Mouse (Mus musculus): ENCODE data around the gene Ambra1.

- TF ChIP-seq CTCF (IDR thresholded peaks at IDR 0.05; ENCODE audit: extremely low read depth, insufficient read depth, low read length) (no peak), POLR2A (IDR thresholded peaks at IDR 0.05; ENCODE audit: extremely low read depth, insufficient read depth, low read length) (no peak)
These were observed 225.2 kb downstream of the Ambra1 start for GRCm38 (mm10) chr2:91955121-91955591.
